Mouse (Mus musculus) activated CD4-positive, CD25-positive, alpha-beta regulatory T cell, adult 4 months (primary cell): Measurements from ENCODE around the gene Lrpprc. TPM values are rescaled to one million over a fixed set of nuclear protein-coding genes. Genes with fewer than 3 reads are reported as not detected.

Experiments used
- ATAC-seq: one replicate; pipeline ENCODE4 v1.8.0; 2017
- polyA plus RNA-seq, 2 experiments: library from polyadenylated mRNA; unstranded; fragments of 100-300 nt; shearing (Covaris generic); gene quantifications; one replicate each; pipeline ENCODE4 v1.2.1; 2017

Gene Lrpprc
- polyA plus RNA-seq, 2 experiments from 2014 or later: 7.6 to 10.5 TPM

DNA sequence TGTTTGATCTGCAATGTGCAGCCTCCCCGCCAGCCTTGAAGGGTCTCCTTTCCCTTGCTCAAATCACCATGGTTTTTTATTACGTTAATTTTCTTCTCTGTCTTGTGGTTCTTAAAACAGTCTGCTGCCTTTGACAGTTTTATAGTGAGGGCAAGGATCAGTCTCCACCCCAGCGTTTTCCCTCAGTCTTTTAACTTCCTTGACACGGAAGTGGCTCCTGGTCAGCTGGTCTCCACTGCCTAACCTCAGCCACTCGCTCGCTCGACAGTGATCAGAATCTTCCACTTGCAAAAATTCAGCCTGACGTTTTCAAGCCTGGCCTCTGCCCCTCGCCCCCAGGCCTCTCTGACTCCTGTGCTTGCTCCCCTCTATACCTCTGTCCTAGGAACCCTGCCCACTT lies 124.9 kb downstream of the Lrpprc start:
- ATAC-seq: no peak

DNA sequence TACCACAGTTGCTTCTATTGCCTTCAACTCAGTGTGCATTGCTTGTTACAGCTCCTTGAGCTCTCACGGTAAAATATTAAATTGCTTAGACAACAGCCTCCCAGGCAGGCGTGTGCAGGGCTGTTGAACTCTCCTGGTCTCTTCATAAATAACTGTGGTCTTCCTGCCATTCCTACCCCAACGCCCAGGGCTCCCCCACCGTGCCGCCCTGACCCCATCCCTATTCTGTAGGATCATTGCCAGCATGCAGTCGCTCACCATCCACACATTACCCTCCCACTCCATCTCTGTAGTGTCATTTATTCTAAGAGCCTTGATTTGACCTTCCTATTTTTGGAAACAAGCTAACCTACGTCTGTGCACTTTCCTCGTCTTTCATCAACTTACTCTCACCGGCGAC lies 125.5 kb downstream of the Lrpprc start:
- no peak for ATAC-seq

DNA sequence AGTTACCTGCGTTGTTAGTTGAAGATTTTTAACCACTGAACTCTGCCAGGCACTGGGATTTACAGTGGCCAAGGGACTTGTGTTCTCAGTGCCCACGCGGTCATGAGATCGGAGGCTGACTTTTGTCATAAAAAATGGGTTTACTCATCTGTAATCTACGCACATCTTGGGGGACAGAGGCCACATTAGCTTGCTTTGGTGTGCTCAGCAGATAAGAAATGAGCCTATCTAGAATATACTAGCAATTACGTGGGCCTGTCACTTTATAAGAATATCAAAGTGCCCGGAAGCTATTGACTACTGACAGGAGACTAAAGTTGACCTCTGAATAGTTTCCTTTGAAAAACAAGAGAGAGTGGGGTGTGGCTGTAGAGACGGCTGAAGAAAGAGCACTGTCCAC lies 131.6 kb downstream of the Lrpprc start:
- no peak for ATAC-seq

DNA sequence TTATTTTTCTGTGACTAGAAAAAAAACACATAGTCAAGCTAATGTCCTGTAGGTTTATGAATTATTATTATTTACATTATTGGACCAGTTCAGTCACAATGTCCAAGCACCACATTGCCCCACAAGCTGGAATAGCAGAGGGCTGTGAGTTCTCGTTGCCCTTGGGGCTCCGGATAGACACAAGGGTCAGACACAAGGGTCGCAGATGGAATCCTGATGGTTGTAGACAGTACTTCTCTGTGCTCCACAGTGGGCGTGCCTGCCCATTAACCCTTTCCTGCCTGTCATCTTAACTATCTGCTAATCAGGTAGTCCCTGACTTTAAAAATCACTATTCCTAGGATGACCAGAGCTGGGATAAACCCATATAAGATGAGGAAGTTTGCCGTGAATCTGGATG lies 132.4 kb downstream of the Lrpprc start:
- ATAC-seq: no peak

DNA sequence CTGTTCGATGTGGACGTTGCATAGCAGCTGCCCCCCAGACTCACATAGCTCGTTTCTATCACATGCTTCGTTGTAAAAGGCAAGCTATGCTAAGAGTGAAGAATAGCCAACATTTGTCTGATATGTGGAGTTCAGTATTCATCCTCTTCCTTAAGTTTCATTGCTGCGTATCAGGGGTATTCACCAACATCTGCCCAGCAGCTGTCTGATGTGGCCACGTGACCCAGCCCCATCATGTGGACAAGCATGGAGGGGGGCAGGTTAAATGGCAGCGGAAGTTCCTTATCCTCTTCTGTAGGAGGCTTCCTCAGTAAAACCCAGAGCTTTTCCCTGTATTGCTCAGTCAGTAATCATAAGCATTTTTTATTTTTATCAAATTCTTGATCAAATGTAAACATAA lies 132.8 kb downstream of the Lrpprc start:
- ATAC-seq: no peak

DNA sequence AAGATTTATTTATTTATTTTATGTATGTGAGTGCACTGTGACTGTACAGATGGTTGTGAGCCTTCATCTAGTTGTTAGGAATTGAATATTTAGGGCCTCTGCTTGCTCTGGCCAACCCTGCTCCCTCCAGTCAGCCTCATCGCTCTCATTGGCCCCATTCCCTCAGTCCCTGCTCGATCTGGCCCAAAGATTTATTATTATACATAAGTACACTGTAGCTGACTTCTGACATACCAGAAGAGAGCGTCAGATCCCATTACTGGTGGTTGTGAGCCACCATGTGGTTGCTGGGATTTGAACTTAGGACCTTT lies 133.2 kb downstream of the Lrpprc start:
- ATAC-seq: no peak

DNA sequence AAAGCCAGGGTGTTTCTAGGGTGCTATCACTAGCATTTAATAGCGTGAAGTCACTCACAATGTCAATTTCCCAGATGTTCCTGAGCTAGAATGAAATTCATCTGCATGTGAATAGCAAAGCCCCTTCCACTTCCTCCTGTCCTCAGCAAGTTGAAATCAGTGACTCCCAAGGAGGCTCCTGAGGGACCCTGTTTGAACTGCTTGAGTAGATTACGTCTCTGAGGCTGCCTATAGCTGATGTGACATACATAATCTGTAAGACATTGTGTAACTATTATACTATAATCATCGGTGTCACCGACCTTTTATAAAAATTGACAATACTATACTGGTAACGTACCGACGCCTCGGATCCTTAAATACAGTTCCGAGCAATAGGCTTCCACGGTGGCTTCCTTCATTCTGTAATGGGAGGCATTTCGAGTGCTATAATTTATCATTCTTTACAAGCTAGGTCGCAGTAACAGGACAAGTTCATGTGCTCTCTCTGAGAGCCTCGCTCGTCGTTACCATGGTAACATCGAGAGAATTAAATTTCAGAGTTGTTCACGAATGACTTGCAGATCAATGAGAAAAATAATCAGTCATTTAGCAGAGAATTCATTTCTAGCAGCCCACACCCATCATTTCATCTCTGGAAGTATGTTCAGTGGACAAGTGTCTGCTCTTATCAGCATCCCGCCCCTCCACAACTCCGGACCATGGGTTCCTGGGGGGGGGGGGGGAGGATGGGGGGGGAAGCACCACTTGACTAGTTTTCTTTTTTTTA lies 133.8 kb downstream of the Lrpprc start:
- no peak for ATAC-seq

DNA sequence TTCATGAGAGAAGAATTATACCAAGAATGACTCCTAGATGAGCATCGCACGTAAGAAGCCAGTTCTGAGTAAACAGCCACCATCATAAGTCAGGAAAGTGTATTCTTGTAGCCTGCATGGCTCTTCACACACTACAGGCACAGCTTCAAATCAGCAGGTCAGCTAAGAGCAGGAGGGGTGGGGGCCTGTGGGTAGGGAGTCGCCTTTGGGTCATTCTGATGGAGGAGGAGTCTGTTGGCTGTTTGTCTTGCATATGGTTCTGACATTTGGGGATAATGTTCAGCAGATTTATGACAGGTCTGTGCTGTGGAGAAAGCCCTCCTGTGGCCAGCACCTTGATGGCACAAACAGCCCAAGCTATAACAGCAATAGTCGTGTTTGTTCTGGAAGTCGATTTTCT lies 134.4 kb downstream of the Lrpprc start:
- ATAC-seq: no peak

Other genes with a start within 250 kb of the Lrpprc start
- gene Dync2li1, start 164.3 kb downstream of the Lrpprc start, polyA plus RNA-seq: under 1 TPM; 0.65 to 0.97 TPM
- gene Abcg8, start 114.5 kb downstream of the Lrpprc start, polyA plus RNA-seq: not detected
- not detected for gene Abcg5, start 107.8 kb downstream of the Lrpprc start, polyA plus RNA-seq
- 10 to 100 TPM; 13.7 to 18.1 TPM for gene Ppm1b, start 166.0 kb upstream of the Lrpprc start, polyA plus RNA-seq
- under 1 TPM in 1 of 2 experiments, not detected in 1; 0.83 TPM for gene Slc3a1, start 237.6 kb upstream of the Lrpprc start, polyA plus RNA-seq